Mouse (Mus musculus): ENCODE data around the gene 9130213A22Rik.

Gene 9130213A22Rik

DNA sequence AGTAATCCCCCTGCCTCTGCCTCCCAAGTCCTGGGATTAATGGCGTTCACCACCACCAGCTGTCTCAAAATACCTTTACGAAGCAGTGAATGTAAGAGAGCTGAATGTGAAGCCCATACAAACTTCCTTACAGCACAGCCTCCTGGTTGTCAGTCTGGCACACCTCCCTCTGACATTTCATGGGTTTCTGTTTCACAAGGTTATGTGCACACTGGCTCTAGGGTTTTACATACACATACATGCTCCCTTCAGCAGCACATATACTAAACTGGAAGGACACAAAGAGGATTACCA is 47.7 kb downstream of the 9130213A22Rik start:
- no peak for DNase-seq (ENCODE audit: inconsistent ontology term)

DNA sequence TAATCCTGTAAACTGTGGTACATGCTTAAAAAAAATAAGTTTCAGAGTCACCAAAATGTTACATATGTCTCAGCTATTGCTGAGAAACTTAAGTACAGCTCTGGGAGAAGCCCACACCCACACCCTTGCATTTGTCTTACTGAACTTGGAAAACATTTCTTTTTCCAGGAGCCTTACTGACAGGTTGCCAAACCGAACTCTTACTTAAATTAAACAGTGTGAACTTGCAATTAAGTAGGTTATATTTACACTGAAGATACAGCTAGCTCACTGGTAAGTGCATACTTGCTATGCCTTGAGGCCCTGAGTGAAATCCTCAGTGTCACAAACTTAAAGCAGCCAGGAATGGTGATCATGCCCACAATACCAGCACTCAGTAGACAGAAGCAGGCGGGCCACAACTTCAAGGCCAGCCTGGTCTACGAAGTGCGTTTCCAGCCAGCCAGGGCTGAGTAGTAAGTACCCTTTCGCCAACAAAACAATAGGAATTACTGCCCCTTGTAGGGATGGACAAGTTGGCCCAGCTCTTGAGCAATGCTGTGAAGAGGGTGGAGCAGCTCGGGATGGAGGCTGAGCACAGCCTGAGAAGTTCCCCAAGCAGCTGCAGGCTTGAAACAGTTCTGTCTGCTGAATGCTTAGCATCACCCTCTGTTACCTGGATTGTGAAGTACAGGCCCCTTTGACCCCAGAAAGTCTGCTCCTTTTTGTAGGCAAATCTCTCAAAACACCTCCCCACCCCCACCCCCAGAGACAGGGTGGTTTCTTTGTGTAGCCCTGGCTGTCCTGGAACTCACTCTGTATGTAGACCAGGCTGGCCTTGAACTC is 48.2 kb downstream of the 9130213A22Rik start:
- DNase-seq (ENCODE audit: inconsistent ontology term), result no peak

DNA sequence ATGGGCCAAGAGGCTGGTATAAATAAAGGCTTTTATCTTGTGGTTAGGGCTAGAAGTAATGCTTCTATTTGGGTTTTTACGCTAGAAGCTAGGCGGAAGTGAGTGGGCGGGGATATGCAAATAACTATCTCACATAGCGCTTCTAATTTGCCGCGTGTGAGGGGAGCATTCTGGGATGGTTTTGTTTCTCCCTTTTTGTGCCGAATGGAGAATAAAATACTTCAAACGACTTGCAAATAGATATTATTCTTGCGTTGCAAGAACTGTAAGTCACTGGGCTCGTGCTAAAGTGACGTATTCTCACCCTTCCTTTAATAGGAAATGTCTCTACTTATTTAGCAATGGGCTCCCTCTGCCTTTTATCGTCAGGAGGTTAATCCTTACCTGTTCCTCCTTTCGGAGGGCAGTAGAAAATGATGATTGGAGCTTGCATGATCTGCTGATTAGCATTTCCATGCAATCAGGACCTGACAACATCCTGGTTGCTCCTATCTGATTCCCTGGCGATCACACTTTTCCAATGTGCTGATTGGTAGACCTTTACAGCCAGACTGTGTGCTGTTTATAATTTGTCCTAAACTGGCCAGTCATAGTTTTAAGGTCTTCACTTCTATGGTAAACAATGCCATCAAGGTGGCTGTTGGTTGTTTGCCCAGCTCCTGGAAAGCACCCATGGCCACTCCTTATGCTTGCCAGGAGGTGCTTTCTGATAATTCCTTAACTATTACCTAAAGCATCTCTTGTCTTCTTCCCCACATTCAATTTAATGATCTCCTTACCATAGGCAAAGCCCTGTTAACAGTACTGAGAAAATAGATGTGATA is 49.1 kb downstream of the 9130213A22Rik start:
- DNase-seq (ENCODE audit: inconsistent ontology term), result peak; percentile 92

DNA sequence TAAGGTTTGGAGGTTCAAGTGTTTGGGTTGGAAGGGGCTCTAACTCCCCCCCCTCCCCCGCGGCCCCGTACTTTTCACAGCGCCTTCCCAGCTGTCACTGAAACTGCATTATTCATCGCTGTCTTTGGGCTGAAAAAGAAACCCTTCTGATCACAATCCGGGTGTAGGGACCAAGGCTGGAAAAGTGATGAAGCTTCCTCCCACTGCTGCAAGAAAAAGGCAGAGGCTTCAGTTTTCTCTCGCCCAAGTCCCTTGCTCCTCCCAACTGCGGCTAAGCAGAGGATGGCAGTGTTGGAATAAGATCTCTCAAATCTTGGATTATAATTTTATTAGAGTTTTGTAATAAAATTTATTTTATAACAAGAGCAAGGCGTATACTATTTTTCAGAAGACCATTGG is 49.7 kb downstream of the 9130213A22Rik start:
- no peak for DNase-seq (ENCODE audit: inconsistent ontology term)

DNA sequence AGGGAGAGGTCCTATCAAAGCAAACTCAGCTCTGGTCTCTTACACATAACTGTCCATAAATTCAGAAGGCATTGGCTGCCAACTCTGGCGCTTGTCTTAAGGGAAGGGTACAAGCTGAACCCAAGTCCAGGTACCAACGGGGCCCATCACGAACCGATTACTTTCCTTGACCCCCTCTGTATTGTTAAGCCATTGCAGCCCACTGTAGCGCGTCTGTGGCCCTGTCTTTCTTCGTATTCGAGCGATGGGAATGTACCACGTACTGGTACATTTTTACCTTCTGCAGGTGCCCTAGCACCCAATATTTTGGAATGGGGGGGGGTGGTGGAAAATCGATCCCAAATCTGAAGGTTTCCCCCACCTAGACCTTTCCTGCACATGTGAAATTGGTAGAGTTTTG is 50.2 kb downstream of the 9130213A22Rik start:
- no peak for DNase-seq (ENCODE audit: inconsistent ontology term)

DNA sequence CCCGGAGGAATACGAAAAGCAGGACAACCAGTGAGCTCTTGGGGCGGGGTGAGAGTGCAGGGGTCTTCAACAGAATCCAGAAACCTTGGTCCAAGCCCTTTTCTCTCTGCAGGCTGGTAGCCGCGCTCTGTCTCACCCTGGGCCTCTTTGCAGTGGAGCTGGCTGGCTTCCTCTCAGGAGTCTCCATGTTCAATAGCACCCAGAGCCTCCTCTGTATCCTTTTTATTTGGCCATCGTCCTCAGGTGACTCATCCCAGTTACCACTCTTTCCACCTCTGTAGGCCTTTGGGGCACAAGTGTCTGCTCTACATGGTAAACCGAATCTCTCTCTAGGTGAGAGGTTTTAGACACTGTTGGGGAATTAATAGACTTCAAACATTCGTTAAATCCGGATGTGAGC is 51.1 kb downstream of the 9130213A22Rik start:
- no peak for DNase-seq (ENCODE audit: inconsistent ontology term)

DNA sequence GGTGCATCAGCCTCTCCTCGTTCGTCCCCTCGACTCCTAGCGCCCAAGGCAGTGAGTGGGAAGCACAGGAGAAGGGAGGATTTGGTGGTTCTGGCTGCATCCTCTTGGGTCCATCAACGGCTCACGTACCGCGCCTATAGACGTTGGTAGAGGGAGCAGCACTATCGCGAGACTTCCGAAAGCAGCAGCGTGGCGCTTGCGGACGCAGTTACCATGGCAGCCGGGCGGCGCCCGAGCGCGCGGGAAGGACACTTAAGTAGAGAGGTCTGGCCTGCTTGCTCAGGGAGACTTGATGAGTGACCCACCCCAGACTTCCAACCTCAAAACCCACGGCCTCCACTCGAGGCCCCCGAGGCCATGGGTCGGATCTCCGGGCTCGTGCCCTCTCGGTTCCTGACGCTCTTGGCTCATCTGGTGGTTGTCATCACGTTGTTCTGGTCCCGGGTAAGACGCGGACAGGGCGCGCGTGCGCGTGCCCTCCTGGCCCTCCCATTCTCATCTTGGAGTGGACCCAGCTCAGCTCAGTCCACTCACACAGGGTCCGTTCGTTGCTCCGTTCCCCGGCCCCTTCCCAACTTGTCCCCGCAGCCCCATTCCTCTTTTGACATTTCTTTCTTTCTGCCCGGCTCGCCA is 51.7 kb downstream of the 9130213A22Rik start, which contains the start of gene Tmem107:
Gene Tmem107, plus strand, starts transcription at position 217 of the 633 bp plus-strand sequence.
- DNase-seq (ENCODE audit: inconsistent ontology term), result peak; percentile 94

DNA sequence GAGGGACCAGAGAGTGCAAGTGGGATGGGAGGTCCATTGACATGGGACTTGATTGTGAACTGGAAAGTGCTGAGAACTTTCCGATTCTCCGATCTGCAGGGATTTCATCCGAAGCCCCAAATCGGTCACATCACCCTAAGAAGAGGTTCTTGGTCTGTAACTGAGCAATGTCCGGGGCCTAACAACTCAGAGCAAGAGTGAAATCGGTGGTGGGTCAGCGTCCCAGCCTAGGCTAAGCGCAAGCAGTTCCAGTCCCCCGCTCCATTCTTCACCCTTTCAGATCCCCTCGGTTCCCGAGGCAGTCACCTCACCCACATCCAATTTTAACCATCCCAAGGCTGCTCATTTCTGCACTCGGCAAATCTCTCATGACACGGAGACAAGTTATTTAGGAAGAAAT is 52.3 kb downstream of the 9130213A22Rik start:
- DNase-seq (ENCODE audit: inconsistent ontology term), result no peak

Measured in Muller cell, postnatal 12 days (primary cell).